Mouse (Mus musculus) urinary bladder, adult 2 months (tissue): ENCODE data around the gene Atp8b4. TPM values are rescaled to one million over a fixed set of nuclear protein-coding genes. Genes with fewer than 3 reads are reported as not detected.
"Not testable (repeated sequence)": the region's sequence is repeated elsewhere in the genome, so short reads cannot be mapped to it uniquely, and the experiment has no call there.

Experiments used
- DNase-seq: peaks from one replicate; pipeline ENCODE4 v3.0.0; 2022; ENCODE audit warnings: low spot score
- polyA plus RNA-seq: library from polyadenylated mRNA; depleted of rRNA; stranded (reverse); fragments of >200 nt; gene quantifications from 2 replicates; pipeline ENCODE4 v1.2.3, GENCODE M21; 2012

Atp8b4 gene
- polyA plus RNA-seq, 1 experiment, result 0.99 TPM

- no peak for DNase-seq
These were observed 4.4 kb downstream of the Atp8b4 start for GRCm38 (mm10) chr2:126495832-126496695.

GRCm38 (mm10) chr2:126495230-126495629 is 5.2 kb downstream of the Atp8b4 start:
- no peak for DNase-seq

DNA sequence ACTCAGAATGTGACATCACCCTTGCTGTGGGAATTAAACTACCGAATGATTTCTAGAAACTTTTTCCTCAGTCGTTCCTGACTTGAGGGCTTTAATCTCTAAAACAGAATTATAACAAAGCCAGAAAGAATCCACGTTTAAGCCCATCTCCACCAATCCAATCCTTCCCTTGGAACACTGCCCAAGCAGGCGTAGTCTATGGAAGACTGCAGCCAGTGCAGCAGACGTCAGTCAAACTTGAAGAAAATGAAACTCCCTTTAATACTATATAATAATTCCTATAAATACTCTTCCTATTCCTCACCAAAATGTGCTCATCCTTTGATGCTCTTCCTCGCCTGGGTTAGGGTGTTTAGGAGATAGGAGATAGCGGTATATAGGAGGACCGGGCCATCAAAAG is 7.2 kb downstream of the Atp8b4 start:
- no peak for DNase-seq

GRCm38 (mm10) chr2:126492713-126493112 is 7.8 kb downstream of the Atp8b4 start:
- DNase-seq, result no peak

GRCm38 (mm10) chr2:126491446-126491845 is 9.0 kb downstream of the Atp8b4 start:
- no peak for DNase-seq

DNA sequence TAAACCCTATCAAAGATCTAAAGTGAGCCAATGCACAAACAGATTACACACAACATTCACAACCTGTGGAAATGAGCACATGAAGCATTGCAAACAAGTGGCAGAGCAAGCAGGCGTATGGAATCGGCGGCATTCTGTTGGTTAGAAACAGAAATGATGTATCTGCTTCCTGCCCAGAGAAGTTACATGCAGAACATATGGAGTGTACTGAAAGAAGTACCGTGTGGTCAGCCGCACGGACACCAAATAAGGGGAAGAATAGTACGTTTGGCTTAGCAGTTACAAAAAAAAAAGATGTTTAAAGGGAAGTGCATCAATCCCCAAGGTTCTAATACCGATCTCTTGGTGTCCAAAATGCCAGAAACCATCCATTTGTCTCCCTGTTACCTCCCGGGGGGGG is 9.9 kb downstream of the Atp8b4 start:
- DNase-seq, result no peak

DNA sequence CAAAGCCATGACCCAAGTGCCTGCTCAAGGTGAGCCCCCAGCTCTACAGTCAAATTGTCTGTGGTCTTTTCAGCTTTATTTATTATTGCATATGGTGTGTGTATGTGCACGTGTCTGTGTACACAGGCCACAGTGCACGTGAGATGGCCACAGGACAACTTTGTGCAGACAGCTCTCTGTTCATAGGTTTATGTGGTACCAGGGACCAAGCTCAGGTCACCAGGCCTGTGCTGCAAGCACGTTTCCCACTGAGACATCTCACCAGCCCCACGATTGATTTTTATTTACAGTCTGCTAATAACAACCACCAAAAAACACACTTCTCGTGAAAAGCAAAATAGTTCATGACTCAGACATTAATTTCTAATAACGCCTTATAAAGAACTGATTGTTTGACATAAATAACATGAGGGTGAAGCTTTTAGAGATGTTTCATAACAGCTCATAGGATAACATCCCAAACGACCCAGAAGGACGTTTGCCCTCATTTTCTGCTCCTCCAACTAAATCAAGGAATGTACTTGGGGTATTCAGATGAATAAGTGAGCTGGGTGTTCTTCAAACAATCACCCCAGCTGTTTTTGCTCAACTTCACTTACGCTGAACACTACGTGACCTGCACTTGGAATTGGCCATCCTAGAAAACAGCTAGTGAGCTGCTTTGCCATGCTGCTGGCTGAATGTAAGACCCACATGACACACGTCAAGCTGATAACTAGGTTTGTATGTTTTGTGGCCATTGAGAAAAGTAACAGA is 15.0 kb downstream of the Atp8b4 start:
- DNase-seq, result no peak

GRCm38 (mm10) chr2:126483337-126483736 is 17.1 kb downstream of the Atp8b4 start:
- no peak for DNase-seq

DNA sequence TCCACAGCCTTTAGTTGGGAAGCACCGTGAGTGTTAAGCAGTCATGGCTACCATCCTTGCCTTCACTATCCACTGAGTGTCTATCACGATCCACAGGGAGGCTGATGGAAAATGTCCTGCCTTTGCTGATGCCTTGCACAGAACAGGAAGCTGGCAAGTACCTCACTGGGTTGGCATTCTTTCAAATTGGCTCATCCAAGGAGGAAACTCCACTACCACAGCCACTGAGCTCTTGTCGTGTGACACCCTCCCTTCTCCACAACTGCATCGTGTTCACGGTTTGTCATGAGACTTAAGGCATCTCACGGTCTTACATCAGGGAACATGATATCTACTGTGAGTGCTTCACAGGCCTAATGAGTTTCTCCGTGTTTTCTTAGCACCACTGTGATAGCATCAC is 22.9 kb downstream of the Atp8b4 start:
- DNase-seq, result no peak

DNA sequence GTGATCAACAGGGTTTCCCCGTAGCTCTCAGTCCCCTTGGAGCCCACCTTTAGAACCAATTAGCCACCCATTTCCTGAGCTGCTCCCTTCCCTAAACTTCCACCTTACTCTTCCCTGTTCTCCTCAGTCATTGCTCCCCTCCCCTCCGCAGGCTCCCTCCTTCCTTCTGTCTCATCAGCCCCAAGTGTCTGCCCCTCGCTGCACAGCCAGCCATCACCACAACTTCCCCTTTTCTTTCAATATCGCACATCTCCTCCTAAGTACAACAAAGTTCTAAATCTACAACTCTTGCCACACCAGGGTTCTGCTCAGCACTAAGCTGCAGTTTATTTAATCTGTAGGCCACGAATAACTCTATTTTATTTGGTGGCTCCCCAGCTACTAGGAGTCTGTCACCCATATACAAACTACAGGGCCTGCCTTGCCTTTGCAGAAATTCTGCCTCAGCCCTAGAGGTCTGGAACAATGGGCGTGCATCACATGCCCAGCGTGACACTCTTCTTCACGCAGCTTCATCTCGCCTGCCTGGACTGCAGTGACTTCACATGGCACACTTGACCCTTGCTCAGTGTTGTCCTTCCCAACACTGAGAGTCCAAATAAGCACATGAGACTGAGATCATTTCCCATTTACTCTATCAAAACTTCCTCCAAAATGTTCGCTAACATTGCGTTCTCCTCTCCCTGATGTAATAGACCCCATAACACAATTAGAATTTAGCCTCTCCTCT is 24.6 kb downstream of the Atp8b4 start:
- no peak for DNase-seq

DNA sequence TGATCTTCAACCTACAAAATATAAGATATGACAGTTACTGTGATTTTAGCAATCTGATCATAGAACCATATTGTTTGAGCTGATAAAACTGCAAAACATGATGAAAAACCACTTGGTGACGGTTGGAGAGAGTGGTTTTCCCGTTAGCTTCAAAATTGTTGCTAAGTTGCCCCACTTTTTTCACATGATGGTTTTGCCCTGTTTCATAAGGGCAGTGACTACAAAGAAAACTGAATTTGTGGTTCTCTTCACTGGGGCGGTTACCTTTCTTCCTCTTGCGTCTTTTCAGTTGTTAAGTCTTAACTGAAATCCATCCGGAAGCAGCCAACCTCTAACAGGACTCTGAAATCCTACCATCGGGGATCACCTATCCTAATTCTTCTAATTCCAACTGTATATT is 26.5 kb downstream of the Atp8b4 start:
- DNase-seq, result no peak

GRCm38 (mm10) chr2:126472836-126473235 is 27.6 kb downstream of the Atp8b4 start:
- DNase-seq, result no peak

GRCm38 (mm10) chr2:126467790-126468189 is 32.7 kb downstream of the Atp8b4 start:
- DNase-seq, result no peak

GRCm38 (mm10) chr2:126466391-126467134 is 33.9 kb downstream of the Atp8b4 start:
- DNase-seq, result no peak

DNA sequence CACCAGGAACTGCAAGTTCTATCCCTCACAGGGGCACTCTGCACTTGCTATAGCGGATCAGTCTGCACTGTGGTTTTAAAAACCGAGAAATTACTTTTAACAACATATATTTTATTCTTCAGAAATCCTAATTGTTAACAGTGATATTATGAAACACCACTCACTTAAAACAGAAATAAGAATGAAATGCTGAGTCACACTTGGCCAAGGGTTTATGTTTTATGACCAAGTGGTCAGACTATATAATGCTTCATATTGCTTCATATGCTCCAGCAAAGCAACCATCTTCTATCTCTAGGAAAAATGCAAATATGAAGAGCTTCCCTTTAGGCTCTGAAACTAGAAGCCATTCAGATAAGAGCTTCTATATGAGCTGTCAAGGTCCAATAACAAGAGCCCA is 41.8 kb downstream of the Atp8b4 start:
- no peak for DNase-seq

DNA sequence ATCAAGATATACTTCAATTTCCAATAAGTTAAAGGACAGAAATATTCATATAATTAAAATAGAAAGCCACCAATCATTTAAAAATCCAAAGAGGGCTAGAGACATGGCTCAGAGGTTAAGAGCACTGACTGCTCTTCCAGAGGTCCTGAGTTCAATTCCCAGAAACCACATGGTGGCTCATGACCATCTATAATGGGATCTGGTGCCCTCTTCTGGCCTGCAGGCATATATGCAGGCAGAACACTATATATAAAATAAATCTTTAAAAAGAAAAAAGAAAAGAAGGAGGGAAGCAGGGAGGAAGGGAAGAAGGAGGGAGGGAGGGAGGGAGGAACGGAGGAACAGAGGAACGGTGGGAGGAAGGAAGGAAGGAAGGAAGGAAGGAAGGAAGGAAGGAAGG is 42.7 kb downstream of the Atp8b4 start:
- DNase-seq, result not testable (repeated sequence)

DNA sequence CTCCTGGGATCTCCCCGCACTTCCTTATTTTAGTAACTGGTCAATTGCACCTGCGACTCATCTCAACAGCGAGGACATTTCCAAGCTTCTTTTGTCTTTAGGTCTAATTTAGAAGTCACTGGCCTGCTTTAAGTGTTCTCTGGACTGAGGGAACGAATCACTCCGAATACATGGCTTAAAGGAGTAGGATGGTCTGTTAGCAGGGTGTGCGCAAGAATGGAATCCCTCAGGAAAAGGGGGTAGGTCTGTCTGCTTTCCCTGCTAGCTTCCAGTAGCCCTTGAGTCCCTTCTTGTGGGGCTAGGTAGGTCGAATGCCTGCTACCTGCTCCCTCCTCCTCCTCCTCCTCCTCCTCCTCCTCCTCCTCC is 49.6 kb downstream of the Atp8b4 start:
- DNase-seq, result no peak

GRCm38 (mm10) chr2:126450210-126450936 is 50.1 kb downstream of the Atp8b4 start:
- DNase-seq, result no peak

DNA sequence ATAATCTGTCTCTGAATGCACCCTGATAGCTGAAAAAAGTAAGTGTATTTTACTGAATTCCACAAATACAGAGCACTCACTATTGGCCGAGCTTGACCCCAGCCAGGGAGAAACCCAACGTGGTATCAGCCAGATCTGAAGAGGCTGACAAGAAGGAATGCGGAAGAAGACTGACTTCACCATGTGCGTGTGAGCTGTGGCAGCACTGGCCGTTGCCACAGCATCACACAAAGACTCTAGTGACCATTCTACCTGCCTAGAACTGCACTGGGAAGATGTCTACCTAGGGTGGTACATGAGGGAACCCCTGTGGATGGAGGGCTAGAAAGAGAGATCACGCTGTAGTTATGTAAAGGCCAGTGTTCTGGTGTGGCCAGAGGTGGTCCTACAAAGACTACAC is 55.4 kb downstream of the Atp8b4 start:
- no peak for DNase-seq

DNA sequence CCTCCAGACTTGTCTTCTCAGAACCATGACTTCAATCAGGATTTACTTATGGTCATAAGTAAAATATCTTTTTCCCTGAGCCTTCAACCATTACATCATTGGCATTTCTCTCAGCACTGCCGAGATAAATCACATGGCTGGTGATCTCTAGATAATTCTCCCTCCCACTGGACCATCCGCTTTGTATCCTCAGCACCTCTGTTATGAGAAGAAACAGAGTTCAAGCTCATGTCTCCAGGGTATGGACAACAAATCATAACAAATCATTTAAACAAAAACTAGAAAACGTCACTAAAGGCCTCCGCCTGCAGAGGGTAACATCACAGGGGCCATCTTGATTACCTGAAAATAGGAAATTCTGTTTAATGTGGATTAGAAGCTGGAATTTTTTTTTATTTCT is 58.9 kb downstream of the Atp8b4 start:
- no peak for DNase-seq

DNA sequence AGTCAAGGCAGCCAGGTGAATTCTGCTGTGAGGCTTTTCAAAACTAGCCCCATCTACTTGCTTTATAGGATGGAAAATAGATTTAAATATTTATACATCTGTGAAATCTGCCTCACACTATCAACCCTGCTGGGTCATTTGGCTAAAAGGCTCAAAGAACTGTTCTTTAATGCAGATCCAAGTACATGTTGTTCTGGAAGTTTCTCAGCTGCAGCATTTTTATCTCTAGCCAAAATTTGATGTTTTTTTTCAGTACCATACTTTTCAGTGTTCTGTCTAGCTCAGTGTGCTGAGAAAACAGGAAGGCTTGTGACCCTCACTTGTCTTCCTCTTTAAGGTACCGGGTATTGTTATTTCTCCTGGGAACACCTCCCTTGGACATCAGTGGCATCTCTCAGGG is 65.8 kb downstream of the Atp8b4 start:
- no peak for DNase-seq
